Comparison of ENCODE assay signal across 22 mouse cellular contexts in the genomic region with DNA sequence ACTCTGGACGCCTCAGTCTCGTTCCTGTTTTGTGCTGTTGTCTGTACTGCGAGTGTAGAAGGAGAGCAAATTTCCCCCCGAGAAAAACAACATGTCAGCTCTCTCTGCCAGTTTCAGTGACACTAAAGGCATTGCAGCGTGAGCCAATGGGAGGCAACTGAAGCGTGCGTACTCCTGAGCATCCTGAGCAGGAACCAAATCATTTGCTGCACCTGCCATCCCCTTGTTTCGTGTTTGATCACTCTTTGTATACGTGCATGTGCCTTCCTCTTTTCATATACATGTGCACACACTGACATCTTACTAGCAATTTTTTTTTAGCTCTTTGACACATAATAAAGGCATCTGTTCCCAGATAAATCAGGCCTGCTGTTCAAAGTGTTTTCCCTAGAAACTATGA.
DNase-seq lines count a peak whose midpoint lies in the region; ATAC-seq and TF ChIP-seq lines count a peak whose summit lies in the region.
"Had no signal": no experiment of that assay in that cellular context is flagged by ENCODE, and none has a peak within 500 bp of the region (broad histone marks: within the 10 kb centered on the region; RNA-seq: fewer than 3 reads in every experiment).

No protein-coding gene starts in this region.

- no peak for TF ChIP-seq CTCF in intestine, postnatal 0 days (IDR thresholded peaks at IDR 0.05; ENCODE audit: low read depth)

- H3K27ac ChIP-seq in forebrain, embryonic 13.5 days: 0 out of 2 replicates have a peak overlapping the region, but pooled peaks have one; percentile 3
- no peak overlapping the region for H3K27ac ChIP-seq in forebrain, embryonic 12.5 days
- H3K27ac ChIP-seq in hindbrain, embryonic 16.5 days (ENCODE audit: low read depth, low read length): peak overlapping the region; percentile 5; the same call in 1 of the 2 replicates
- H3K27ac ChIP-seq in intestine, postnatal 0 days (ENCODE audit: low read depth, low read length): no peak overlapping the region
- H3K27ac ChIP-seq: embryonic facial prominence, embryonic 13.5 days; heart, adult 2 months; heart, embryonic 15.5 days; limb, embryonic 12.5 days; liver, embryonic 14.5 days; lung, embryonic 15.5 days; macrophage; midbrain, embryonic 12.5 days had no signal

- H3K9ac ChIP-seq in forebrain, embryonic 13.5 days: no peak overlapping the region
- H3K9ac ChIP-seq in forebrain, embryonic 12.5 days: no peak overlapping the region
- no peak overlapping the region for H3K9ac ChIP-seq in hindbrain, embryonic 16.5 days (ENCODE audit: low read depth, low read length)
- no peak overlapping the region for H3K9ac ChIP-seq in intestine, postnatal 0 days (ENCODE audit: low read depth, low read length)
- H3K9ac ChIP-seq: embryonic facial prominence, embryonic 13.5 days; heart, embryonic 15.5 days; limb, embryonic 12.5 days; liver, embryonic 14.5 days; lung, embryonic 15.5 days; midbrain, embryonic 12.5 days had no signal

- no peaks in the 10 kb centered on the region for H3K36me3 ChIP-seq in forebrain, embryonic 13.5 days (ENCODE audit: poor library complexity, severe bottlenecking)
- no peaks in the 10 kb centered on the region for H3K36me3 ChIP-seq in forebrain, embryonic 12.5 days (replicated peaks)
- no peaks in the 10 kb centered on the region for H3K36me3 ChIP-seq in hindbrain, embryonic 16.5 days (ENCODE audit: control insufficient read depth, insufficient read depth, low read length)
- no peaks in the 10 kb centered on the region for H3K36me3 ChIP-seq in intestine, postnatal 0 days (ENCODE audit: control insufficient read depth, insufficient read depth)
- H3K36me3 ChIP-seq: embryonic facial prominence, embryonic 13.5 days; heart, embryonic 15.5 days; limb, embryonic 12.5 days; lung, embryonic 15.5 days; midbrain, embryonic 12.5 days had no signal

- peaks cover 20% of the 10 kb centered on the region; the same call in 1 of the 2 replicates for H3K27me3 ChIP-seq in forebrain, embryonic 13.5 days
- H3K27me3 ChIP-seq in forebrain, embryonic 12.5 days: peaks cover 76% of the 10 kb centered on the region
- peaks cover 8% of the 10 kb centered on the region; the same call in 1 of the 2 replicates for H3K27me3 ChIP-seq in hindbrain, embryonic 16.5 days (replicated peaks; ENCODE audit: control insufficient read depth, insufficient read depth, low read length)
- no peaks in the 10 kb centered on the region for H3K27me3 ChIP-seq in intestine, postnatal 0 days (replicated peaks; ENCODE audit: control insufficient read depth, insufficient read depth, low read length)
- H3K27me3 ChIP-seq: heart, embryonic 15.5 days had no signal

- peak; percentile 70 for ATAC-seq in forebrain, embryonic 13.5 days
- no peak; the same call in 1 of the 2 replicates for ATAC-seq in forebrain, embryonic 12.5 days (ENCODE audit: low FRiP score)
- peak; percentile 70; the same call in 1 of the 2 replicates for ATAC-seq in hindbrain, embryonic 16.5 days
- no peak for ATAC-seq in intestine, postnatal 0 days
- ATAC-seq: intestine, embryonic 16.5 days had no signal

- 33% methylated on average over 9 of the region's 9 CpGs for WGBS in forebrain, embryonic 13.5 days
- WGBS in forebrain, embryonic 12.5 days: 52% methylated on average over 9 of the region's 9 CpGs
- WGBS in hindbrain, embryonic 16.5 days: 37% methylated on average over 9 of the region's 9 CpGs
- WGBS in intestine, postnatal 0 days: 72% methylated on average over 9 of the region's 9 CpGs

- H3K9me3 ChIP-seq in forebrain, embryonic 13.5 days (replicated peaks): no peaks in the 10 kb centered on the region
- H3K9me3 ChIP-seq in forebrain, embryonic 12.5 days: no peaks in the 10 kb centered on the region
- no peaks in the 10 kb centered on the region for H3K9me3 ChIP-seq in hindbrain, embryonic 16.5 days (ENCODE audit: control insufficient read depth, low read length)
- H3K9me3 ChIP-seq in intestine, postnatal 0 days (ENCODE audit: control insufficient read depth): no peaks in the 10 kb centered on the region
- H3K9me3 ChIP-seq: embryonic facial prominence, embryonic 13.5 days; heart, embryonic 15.5 days; limb, embryonic 12.5 days; lung, embryonic 15.5 days; midbrain, embryonic 12.5 days had no signal

- peaks cover 10% of the 10 kb centered on the region; the same call in 1 of the 2 replicates for H3K4me1 ChIP-seq in forebrain, embryonic 13.5 days
- 0 out of 2 replicates have a peak, but pooled peaks cover 6% of the 10 kb centered on the region for H3K4me1 ChIP-seq in forebrain, embryonic 12.5 days
- peaks cover 6% of the 10 kb centered on the region; the same call in 1 of the 2 replicates for H3K4me1 ChIP-seq in hindbrain, embryonic 16.5 days (ENCODE audit: control insufficient read depth, insufficient read depth, low read depth, low read length)
- H3K4me1 ChIP-seq in intestine, postnatal 0 days (replicated peaks; ENCODE audit: control insufficient read depth, insufficient read depth, low read length): no peaks in the 10 kb centered on the region
- H3K4me1 ChIP-seq: heart, embryonic 15.5 days; limb, embryonic 12.5 days; lung, embryonic 15.5 days had no signal

- peak overlapping the region; percentile 29 for H3K4me2 ChIP-seq in forebrain, embryonic 13.5 days
- H3K4me2 ChIP-seq in forebrain, embryonic 12.5 days: no peak overlapping the region
- H3K4me2 ChIP-seq in hindbrain, embryonic 16.5 days (ENCODE audit: low read length): peak overlapping the region; percentile 25
- H3K4me2 ChIP-seq in intestine, postnatal 0 days (replicated peaks; ENCODE audit: low read depth): no peak overlapping the region
- H3K4me2 ChIP-seq: embryonic facial prominence, embryonic 13.5 days; heart, embryonic 15.5 days; limb, embryonic 12.5 days; lung, embryonic 15.5 days; midbrain, embryonic 12.5 days had no signal

- DNase-seq in layer of hippocampus, adult 9-11 months: peak; percentile 6
- DNase-seq in layer of hippocampus, adult 8-10 months (ENCODE audit: low spot score in 2 of 2): no peak
- peak; percentile 16 for DNase-seq in retina, embryonic 14.5 days (ENCODE audit: low spot score)
- DNase-seq in kidney, postnatal 4 days: no peak
- DNase-seq: adrenal gland, adult 8-10 months; gastrocnemius, postnatal 25 days; heart, adult 2 months; heart, postnatal 4 days; spleen, adult 18-20 months; thymus, postnatal 25 days had no signal

- H3K4me3 ChIP-seq in forebrain, embryonic 13.5 days: no peak overlapping the region
- no peak overlapping the region for H3K4me3 ChIP-seq in forebrain, embryonic 12.5 days (replicated peaks)
- H3K4me3 ChIP-seq in hindbrain, embryonic 16.5 days (ENCODE audit: low read length): no peak overlapping the region
- H3K4me3 ChIP-seq in intestine, postnatal 0 days (ENCODE audit: low read depth, low read length): no peak overlapping the region
- H3K4me3 ChIP-seq: embryonic facial prominence, embryonic 13.5 days; heart, adult 2 months; heart, embryonic 15.5 days; limb, embryonic 12.5 days; lung, embryonic 15.5 days; midbrain, embryonic 12.5 days had no signal

Comparison
In these comparisons a context has a peak if more than half of its experiments do, and no peak if none do; other contexts are left out.
1. ATAC-seq: peak in forebrain, embryonic 13.5 days (single experiment) and hindbrain, embryonic 16.5 days (single experiment); none in forebrain, embryonic 12.5 days (single experiment) and intestine, postnatal 0 days (single experiment).
2. H3K27ac ChIP-seq: peak in forebrain, embryonic 13.5 days (single experiment) and hindbrain, embryonic 16.5 days (single experiment); none in forebrain, embryonic 12.5 days (single experiment) and intestine, postnatal 0 days (single experiment).
3. H3K4me2 ChIP-seq: peak in forebrain, embryonic 13.5 days (single experiment) and hindbrain, embryonic 16.5 days (single experiment); none in forebrain, embryonic 12.5 days (single experiment) and intestine, postnatal 0 days (single experiment).
4. DNase-seq: peak in layer of hippocampus, adult 9-11 months (single experiment) and retina, embryonic 14.5 days (single experiment); none in layer of hippocampus, adult 8-10 months (0 of 2) and kidney, postnatal 4 days (0 of 2).